Mouse (Mus musculus) cerebellum, postnatal 25 days (tissue): ENCODE measurements around the gene Lag3.

Experiments
- DNase-seq, 2 experiments: peaks; one replicate each; pipeline ENCODE4 v3.0.0; 2021; ENCODE audit warnings: mixed read lengths in 2 of 2

Gene Lag3

DNA sequence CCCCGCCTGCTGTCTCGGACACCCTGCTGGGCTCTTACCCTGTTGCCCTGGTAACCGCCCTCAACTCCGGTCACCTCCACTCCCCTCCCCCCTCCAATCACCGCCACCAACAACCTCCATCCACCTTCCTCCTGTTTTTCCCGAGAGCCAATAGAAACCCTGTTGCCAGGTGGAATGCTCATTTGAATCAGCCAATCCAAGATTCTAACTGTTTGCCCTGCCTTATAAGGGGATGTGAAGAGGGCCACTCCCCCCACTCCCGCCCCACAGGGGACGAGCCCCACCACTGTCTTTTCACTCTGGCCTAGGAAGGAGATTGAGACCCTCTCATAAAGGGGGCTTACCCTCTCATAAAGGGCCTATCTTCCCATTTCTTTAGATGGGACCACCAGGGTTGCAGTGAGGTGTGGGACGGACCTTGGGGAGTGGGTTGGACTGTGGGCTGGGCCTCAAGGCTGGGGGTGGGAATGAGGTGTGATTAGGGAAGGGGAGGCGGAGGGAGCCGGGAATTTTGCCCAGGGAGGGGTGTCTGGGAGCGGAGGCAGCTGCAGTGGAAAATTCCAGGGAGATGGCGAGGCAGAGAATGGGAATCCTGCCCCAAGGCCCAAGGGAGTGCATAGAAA is 8.3 kb upstream of the Lag3 start, which contains the start of gene Ptms:
TSS of gene Ptms (minus strand) at position 409 of the 623 bp plus-strand sequence.
- peak; percentile 97 to 99 for DNase-seq

DNA sequence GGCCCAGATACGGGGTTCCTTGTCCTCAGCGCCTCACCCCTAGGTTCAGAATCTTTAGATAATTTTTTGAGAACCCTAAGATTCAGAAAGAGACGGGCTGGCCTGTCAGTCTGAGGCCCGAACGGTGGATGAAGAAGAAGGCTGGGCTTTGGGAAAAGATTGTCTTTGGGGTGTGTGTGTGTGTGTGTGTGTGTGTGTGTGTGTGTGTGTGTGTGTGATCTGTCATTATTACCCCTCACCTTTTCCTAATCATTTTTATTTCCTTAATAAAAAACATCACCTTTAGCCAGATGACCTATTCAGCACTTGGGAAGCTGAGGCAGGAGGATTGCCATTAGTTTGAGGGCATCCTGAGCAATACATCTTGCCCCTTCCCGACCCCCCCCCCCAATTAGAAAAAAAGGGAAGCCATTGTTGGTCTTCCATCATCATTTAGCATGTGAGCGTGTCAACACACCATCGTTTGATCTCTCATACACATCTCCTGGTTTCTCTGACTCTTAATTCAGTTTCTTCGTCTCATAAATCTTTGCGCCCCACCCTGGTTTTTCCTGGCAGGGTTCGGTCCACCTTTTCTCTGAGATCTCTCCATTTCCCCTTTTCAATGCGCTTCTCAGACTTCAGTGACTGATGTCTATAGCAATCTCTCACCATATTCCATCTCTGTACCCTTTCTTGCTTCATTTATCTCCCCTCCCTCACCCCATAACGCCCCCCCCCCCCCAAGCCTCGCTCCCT is 7.6 kb upstream of the Lag3 start:
- DNase-seq: peak in 1 of 2 experiments; percentile 46

- DNase-seq: no peak
Observed at GRCm38 (mm10) chr6:124918331-124918690, 6.8 kb upstream of the Lag3 start.

DNA sequence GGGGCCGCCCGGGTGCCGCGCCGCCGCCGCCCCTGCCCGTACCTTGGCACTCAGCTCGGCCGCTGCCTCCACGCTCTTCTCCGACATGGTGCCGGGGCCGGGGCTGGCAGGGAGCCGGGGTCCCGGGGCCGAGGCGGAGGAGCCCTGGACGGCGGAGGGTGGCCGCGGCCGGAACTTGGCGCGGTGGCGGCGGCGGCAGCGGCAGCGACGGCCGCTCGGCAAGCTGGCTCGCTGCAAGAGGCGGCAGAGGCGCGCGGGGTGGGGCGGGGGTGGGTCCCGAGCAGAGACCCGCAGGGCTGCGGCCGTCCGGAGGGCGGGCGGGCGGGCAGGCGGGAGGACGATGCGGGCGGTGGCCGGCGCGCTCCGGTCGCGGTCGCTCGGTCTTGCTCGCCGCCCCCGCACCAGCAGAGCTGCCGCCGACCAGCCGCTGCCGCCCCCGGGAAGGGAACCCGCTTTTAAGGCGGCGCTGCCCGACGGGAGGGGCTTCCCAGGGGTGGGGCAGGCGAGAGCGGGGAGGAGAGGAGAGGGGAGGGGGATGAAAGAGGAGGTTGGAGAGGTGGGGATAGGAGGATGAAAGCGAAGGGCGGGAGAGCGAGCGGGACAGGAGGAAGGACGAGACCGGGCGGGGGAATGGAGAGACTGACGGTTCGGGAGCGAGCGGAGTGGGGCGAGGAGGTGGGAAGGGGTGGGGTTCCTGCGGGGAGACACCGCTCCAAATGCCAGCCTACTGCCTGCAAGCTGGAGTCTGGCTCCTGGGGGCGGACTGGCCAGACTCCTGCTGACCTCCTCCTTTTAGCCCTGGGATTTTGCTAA is 6.2 kb upstream of the Lag3 start:
- DNase-seq: peak; percentile 94 to 97

DNA sequence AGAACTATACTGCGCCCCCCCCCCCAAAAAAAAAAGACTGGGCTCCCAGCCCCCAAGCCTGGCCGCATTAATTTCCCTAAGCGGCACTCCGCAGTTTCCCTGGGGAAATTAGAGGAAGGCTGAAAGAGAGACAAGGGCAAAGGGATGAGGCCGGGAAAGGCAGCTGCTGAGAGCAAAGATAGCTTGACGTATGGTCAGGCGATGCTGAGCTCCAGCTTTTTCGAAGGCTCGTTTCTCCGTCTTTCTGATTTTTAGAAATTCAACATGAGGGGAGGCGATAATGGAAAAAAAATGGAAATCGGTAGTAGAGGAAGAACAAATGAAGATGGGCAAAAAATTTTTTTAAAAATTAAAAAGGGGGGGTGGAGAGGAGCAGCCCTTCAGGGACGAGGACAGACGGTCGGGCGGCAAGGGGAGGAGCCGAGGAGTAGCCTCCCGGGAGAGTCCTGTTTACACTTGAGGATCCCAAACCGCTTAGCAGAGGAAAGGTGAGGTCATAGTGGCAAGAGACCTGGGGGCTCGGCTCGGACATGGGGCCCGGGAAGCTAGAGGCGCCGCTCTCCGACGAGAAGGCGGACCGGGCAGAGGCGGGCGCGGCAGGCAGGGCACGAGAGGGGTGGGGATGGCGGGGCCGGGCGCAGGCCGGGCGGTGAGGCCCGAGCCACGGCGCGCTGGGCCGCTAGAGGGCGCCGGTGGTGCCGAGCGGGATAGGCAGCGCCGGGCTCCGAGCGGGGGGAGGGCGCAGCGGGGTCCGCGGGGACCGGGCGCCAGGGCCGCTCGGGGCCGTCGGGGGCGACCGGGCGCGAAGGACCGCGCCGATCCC is 5.4 kb upstream of the Lag3 start:
- DNase-seq: peak; percentile 97 to 99

DNA sequence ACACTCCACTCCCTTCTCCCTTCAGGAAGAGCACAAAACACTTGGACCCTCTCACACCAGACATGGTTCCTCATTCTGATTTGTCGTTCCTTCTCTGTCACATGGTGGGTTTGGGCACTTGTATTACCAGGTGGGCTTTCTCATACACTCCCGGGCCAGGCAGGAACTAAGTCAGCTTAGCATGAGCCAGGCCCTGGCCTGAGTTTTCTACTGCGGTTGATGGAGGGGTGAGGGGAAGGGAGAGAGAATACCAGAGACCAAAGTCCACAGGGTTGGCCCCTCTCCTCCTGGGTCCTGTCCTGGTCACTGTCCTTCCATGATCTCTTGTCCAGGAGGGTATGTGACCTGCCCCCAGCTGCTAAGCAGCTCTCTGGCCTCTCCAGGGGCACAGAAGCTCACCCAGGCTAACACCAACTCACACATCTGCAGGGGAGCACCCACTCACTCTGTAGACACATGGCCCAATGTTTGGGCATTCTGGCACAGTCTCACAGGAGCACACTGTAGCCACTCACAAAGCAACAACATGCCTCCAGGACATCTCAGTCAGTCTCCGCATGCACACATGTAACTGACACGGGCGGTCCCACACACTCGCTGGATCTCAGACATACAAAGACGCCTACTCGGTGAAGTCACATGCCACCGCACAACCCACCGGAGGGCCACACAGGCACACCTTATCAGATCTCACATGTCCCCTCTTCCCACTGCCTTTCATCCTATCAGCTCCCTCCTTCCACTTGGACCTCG is 4.6 kb upstream of the Lag3 start:
- DNase-seq: peak; percentile 53 to 57

- DNase-seq: peak; percentile 57 to 63
Observed at GRCm38 (mm10) chr6:124915160-124915941, 3.8 kb upstream of the Lag3 start.

GRCm38 (mm10) chr6:124914511-124914910 is 3.0 kb upstream of the Lag3 start:
- DNase-seq: no peak

GRCm38 (mm10) chr6:124913721-124914285 is 2.3 kb upstream of the Lag3 start:
- no peak for DNase-seq

DNA sequence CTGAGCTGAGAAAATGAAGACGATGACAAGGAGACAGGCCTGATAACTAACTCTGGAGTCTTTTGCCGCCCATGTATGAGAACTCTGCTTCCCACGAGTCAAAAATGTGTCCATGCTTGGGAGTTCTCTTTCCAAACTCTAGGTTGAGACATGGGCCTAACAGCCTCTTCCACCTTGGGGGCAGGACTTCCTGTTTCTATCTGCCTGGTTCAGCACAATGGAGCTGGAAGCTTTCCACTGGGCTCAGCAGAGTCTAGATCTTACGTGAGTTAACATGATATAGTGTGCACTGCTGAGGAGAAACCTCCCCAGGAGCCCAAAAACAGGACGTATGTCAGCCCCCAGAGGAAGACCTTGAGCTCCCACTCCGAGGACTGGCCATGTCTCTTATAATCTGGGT is 1.7 kb upstream of the Lag3 start:
- peak in 1 of 2 experiments; percentile 19 for DNase-seq

- DNase-seq: peak; percentile 44 to 57
Observed at GRCm38 (mm10) chr6:124910032-124910431, 1.5 kb downstream of the Lag3 start.

DNA sequence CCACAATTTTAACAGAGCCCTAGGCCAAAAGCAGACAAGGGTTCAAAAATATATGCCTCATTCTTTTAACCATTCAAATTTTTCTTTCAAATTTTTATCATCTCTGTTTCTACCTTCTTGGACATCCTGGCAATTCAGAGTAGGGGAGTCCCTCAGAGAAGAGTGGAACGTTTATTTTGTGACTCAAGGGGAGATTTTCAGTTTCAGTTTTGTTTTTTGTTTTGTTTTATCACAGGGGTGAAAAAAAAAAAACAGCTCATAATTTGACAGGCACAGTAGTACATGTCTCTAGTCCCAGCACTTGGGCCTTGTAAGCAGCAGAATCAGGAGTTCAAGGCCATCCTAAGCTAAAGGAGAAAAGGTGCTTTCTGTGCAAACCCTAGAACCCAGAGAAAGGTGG is 3.7 kb downstream of the Lag3 start:
- no peak for DNase-seq

GRCm38 (mm10) chr6:124904991-124905860 is 6.3 kb downstream of the Lag3 start:
- peak; percentile 37 to 60 for DNase-seq

GRCm38 (mm10) chr6:124904161-124904981 is 7.1 kb downstream of the Lag3 start:
- peak; percentile 78 to 82 for DNase-seq

GRCm38 (mm10) chr6:124903580-124904151 is 7.8 kb downstream of the Lag3 start:
- DNase-seq: peak; percentile 99

- no peak for DNase-seq
Observed at GRCm38 (mm10) chr6:124901851-124902250, 9.7 kb downstream of the Lag3 start.

GRCm38 (mm10) chr6:124900801-124901480 is 10.6 kb downstream of the Lag3 start:
- peak in 1 of 2 experiments; percentile 49 for DNase-seq
